Mouse (Mus musculus): ENCODE measurements around the gene Zfp398. TPM values are rescaled to one million over a fixed set of nuclear protein-coding genes. Genes with fewer than 3 reads are reported as not detected.

The Zfp398 gene
- polyA plus RNA-seq, 1 experiment from 2014 or later = 23.1 TPM

- 0 out of 2 replicates have a peak, but pooled peaks cover 7% of the 10 kb centered on the region for H3K36me3 ChIP-seq (ENCODE audit: control insufficient read depth, insufficient read depth, low read length)
- H3K4me3 ChIP-seq (ENCODE audit: low read depth, low read length) = no peak overlapping the region
- no peak overlapping the region for H3K27ac ChIP-seq (ENCODE audit: low read depth, low read length)
- ATAC-seq (ENCODE audit: low read depth) = no peak
- H3K4me2 ChIP-seq (ENCODE audit: low read depth, low read length) = no peak overlapping the region
- no peak overlapping the region for H3K9ac ChIP-seq (replicated peaks; ENCODE audit: low read depth, low read length)
- H3K27me3 ChIP-seq (ENCODE audit: control insufficient read depth, insufficient read depth, low read length) = no peaks in the 10 kb centered on the region
- H3K4me1 ChIP-seq (ENCODE audit: control insufficient read depth, insufficient read depth, low read length) = no peaks in the 10 kb centered on the region
- 90% methylated on average over 5 of the region's 5 CpGs for WGBS
- no peaks in the 10 kb centered on the region for H3K9me3 ChIP-seq (ENCODE audit: control insufficient read depth, low read length)
Observed at GRCm38 (mm10) chr6:47872266-47872665, 36.8 kb downstream of the Zfp398 start.

GRCm38 (mm10) chr6:47877058-47877457, 41.6 kb downstream of the Zfp398 start, which contains the start of gene Zfp282:
Gene Zfp282 (plus strand): TSS chr6:47877204.
- Histone ChIP-seq H3K27me3 (ENCODE audit: control insufficient read depth, insufficient read depth, low read length) (no peaks in the 10 kb centered on the region), H3K4me3 (ENCODE audit: low read depth, low read length) (peak within 1 kb of the TSS; percentile 96), H3K4me1 (ENCODE audit: control insufficient read depth, insufficient read depth, low read length) (peaks cover 14% of the 10 kb centered on the region), H3K9me3 (ENCODE audit: control insufficient read depth, low read length) (no peaks in the 10 kb centered on the region), H3K4me2 (ENCODE audit: low read depth, low read length) (peak within 1 kb of the TSS; percentile 97), H3K36me3 (ENCODE audit: control insufficient read depth, insufficient read depth, low read length) (peaks cover 9% of the 10 kb centered on the region; the same call in 1 of the 2 replicates), H3K27ac (ENCODE audit: low read depth, low read length) (peak within 1 kb of the TSS; percentile 95), H3K9ac (replicated peaks; ENCODE audit: low read depth, low read length) (peak within 1 kb of the TSS; percentile 94)
- 9% methylated on average over 9 of the region's 9 CpGs for WGBS
- ATAC-seq (ENCODE audit: low read depth) = no peak

DNA sequence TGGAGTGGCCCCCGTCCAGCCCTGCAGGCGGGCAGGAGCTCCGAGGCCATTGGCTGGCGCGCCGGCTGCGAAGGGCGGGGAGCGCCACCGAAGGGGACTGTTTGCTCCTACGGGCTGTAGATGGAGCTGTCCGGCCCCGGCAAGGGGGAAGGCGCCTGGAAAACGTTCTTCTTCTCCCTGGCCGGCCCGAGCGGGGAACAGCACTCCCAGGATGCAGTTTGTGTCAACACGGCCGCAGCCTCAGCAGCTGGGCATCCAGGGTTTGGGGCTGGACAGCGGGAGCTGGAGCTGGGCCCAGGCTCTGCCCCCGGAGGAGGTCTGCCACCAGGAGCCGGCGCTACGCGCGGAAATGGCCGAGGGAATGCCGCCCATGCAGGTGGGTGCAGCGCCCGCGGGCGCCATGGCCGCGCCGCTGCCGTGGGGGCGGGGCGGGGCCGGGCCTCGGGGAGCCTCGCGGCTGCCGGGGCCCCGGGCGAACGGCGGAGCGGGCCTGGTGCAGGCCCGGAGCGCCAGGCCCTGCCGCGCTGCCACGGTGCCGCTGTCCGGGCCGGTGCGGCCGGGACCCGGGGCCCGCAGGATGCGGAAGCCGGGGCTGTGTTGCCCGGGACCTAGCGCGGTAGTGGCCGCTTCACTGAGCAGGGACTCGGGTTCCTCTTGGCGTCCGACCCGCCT, 42.1 kb downstream of the Zfp398 start:
- 2% methylated on average over 68 of the region's 71 CpGs for WGBS
- Histone ChIP-seq H3K27me3 (ENCODE audit: control insufficient read depth, insufficient read depth, low read length) (no peaks in the 10 kb centered on the region), H3K36me3 (ENCODE audit: control insufficient read depth, insufficient read depth, low read length) (peaks cover 14% of the 10 kb centered on the region; the same call in 1 of the 2 replicates), H3K9me3 (ENCODE audit: control insufficient read depth, low read length) (no peaks in the 10 kb centered on the region), H3K4me1 (ENCODE audit: control insufficient read depth, insufficient read depth, low read length) (peaks cover 14% of the 10 kb centered on the region), H3K9ac (replicated peaks; ENCODE audit: low read depth, low read length) (peak overlapping the region; percentile 94), H3K4me3 (ENCODE audit: low read depth, low read length) (peak overlapping the region; percentile 96), H3K27ac (ENCODE audit: low read depth, low read length) (peak overlapping the region; percentile 95), H3K4me2 (ENCODE audit: low read depth, low read length) (peak overlapping the region; percentile 97)
- ATAC-seq (ENCODE audit: low read depth) = peak; percentile 98

- H3K27ac ChIP-seq (ENCODE audit: low read depth, low read length) = peak overlapping the region; percentile 95
- no peaks in the 10 kb centered on the region for H3K27me3 ChIP-seq (ENCODE audit: control insufficient read depth, insufficient read depth, low read length)
- H3K36me3 ChIP-seq (ENCODE audit: control insufficient read depth, insufficient read depth, low read length) = peaks cover 15% of the 10 kb centered on the region; the same call in 1 of the 2 replicates
- WGBS = 1% methylated on average over 11 of the region's 11 CpGs
- H3K4me3 ChIP-seq (ENCODE audit: low read depth, low read length) = peak overlapping the region; percentile 96
- no peak; the same call in 1 of the 2 replicates for ATAC-seq (ENCODE audit: low read depth)
- H3K9me3 ChIP-seq (ENCODE audit: control insufficient read depth, low read length) = no peaks in the 10 kb centered on the region
- peaks cover 14% of the 10 kb centered on the region for H3K4me1 ChIP-seq (ENCODE audit: control insufficient read depth, insufficient read depth, low read length)
- H3K9ac ChIP-seq (replicated peaks; ENCODE audit: low read depth, low read length) = peak overlapping the region; percentile 94
- peak overlapping the region; percentile 97 for H3K4me2 ChIP-seq (ENCODE audit: low read depth, low read length)
Observed at GRCm38 (mm10) chr6:47878133-47878514, 42.7 kb downstream of the Zfp398 start.

- H3K27me3 ChIP-seq (ENCODE audit: control insufficient read depth, insufficient read depth, low read length) = no peaks in the 10 kb centered on the region
- H3K36me3 ChIP-seq (ENCODE audit: control insufficient read depth, insufficient read depth, low read length) = peaks cover 20% of the 10 kb centered on the region
- 47% methylated on average over 3 of the region's 3 CpGs for WGBS
- peaks cover 14% of the 10 kb centered on the region for H3K4me1 ChIP-seq (ENCODE audit: control insufficient read depth, insufficient read depth, low read length)
- peak overlapping the region; percentile 94 for H3K9ac ChIP-seq (replicated peaks; ENCODE audit: low read depth, low read length)
- H3K27ac ChIP-seq (ENCODE audit: low read depth, low read length) = peak overlapping the region; percentile 95
- H3K4me3 ChIP-seq (ENCODE audit: low read depth, low read length) = peak overlapping the region; percentile 96
- H3K4me2 ChIP-seq (ENCODE audit: low read depth, low read length) = peak overlapping the region; percentile 97
- H3K9me3 ChIP-seq (ENCODE audit: control insufficient read depth, low read length) = no peaks in the 10 kb centered on the region
- no peak for ATAC-seq (ENCODE audit: low read depth)
Observed at GRCm38 (mm10) chr6:47878593-47878992, 43.1 kb downstream of the Zfp398 start.

DNA sequence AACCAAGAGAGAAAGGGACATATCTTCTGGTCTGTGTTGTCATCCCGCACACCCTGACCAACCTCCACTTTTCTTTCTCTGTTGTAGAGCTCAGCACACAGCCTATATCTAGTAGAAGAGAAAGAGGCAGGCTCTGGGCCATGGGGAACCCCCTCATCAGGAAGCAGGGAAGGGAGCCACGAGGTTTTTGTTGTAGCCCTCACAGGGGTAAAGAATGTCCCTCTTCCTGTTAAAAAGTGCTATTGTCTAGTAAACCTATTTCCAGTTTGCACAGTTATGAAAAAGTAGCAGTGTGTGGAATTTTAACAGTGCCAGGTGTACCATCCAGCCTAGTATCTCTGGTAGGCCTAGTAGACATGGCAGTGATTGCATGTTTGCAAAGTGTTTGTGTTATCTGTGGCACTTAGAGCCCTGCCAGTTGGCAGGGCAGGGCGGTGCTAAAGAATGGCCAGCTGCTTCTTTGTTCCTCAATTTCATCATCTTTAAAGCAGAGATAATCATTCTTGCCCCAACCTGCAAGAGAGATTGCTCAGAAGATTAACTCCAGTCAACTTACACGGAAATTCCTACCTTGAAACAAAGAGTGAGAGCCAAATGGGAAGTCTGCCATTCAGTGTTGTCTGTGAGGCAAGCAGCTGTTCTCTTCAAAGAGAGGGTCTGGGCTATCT, 43.7 kb downstream of the Zfp398 start:
- 73% methylated on average over 4 of the region's 4 CpGs for WGBS
- no peak for ATAC-seq (ENCODE audit: low read depth)
- no peaks in the 10 kb centered on the region for H3K9me3 ChIP-seq (ENCODE audit: control insufficient read depth, low read length)

GRCm38 (mm10) chr6:47880166-47880565, 44.7 kb downstream of the Zfp398 start:
- Histone ChIP-seq H3K4me2 (ENCODE audit: low read depth, low read length) (no peak overlapping the region), H3K36me3 (ENCODE audit: control insufficient read depth, insufficient read depth, low read length) (peaks cover 34% of the 10 kb centered on the region), H3K4me3 (ENCODE audit: low read depth, low read length) (no peak overlapping the region), H3K4me1 (ENCODE audit: control insufficient read depth, insufficient read depth, low read length) (peaks cover 14% of the 10 kb centered on the region), H3K27me3 (ENCODE audit: control insufficient read depth, insufficient read depth, low read length) (no peaks in the 10 kb centered on the region), H3K9ac (replicated peaks; ENCODE audit: low read depth, low read length) (no peak overlapping the region), H3K9me3 (ENCODE audit: control insufficient read depth, low read length) (no peaks in the 10 kb centered on the region), H3K27ac (ENCODE audit: low read depth, low read length) (no peak overlapping the region)
- 96% methylated on average over 10 of the region's 10 CpGs for WGBS
- ATAC-seq (ENCODE audit: low read depth) = no peak

More for the DNA sequence above, 43.7 kb downstream of the Zfp398 start:
- peak overlapping the region; percentile 96 for H3K4me3 ChIP-seq (ENCODE audit: low read depth, low read length)
- peaks cover 26% of the 10 kb centered on the region for H3K36me3 ChIP-seq (ENCODE audit: control insufficient read depth, insufficient read depth, low read length)
- H3K27ac ChIP-seq (ENCODE audit: low read depth, low read length) = no peak overlapping the region
- H3K9ac ChIP-seq (replicated peaks; ENCODE audit: low read depth, low read length) = no peak overlapping the region; the same call in 1 of the 2 replicates
- H3K4me1 ChIP-seq (ENCODE audit: control insufficient read depth, insufficient read depth, low read length) = peaks cover 14% of the 10 kb centered on the region
- H3K4me2 ChIP-seq (ENCODE audit: low read depth, low read length) = peak overlapping the region; percentile 97
- no peaks in the 10 kb centered on the region for H3K27me3 ChIP-seq (ENCODE audit: control insufficient read depth, insufficient read depth, low read length)

- Histone ChIP-seq H3K4me2 (ENCODE audit: low read depth, low read length) (no peak overlapping the region), H3K4me3 (ENCODE audit: low read depth, low read length) (no peak overlapping the region), H3K4me1 (ENCODE audit: control insufficient read depth, insufficient read depth, low read length) (no peaks in the 10 kb centered on the region), H3K36me3 (ENCODE audit: control insufficient read depth, insufficient read depth, low read length) (peaks cover 49% of the 10 kb centered on the region), H3K9me3 (ENCODE audit: control insufficient read depth, low read length) (no peaks in the 10 kb centered on the region), H3K27me3 (ENCODE audit: control insufficient read depth, insufficient read depth, low read length) (no peaks in the 10 kb centered on the region), H3K9ac (replicated peaks; ENCODE audit: low read depth, low read length) (no peak overlapping the region), H3K27ac (ENCODE audit: low read depth, low read length) (no peak overlapping the region)
- WGBS = 92% methylated on average over 8 of the region's 8 CpGs
- ATAC-seq (ENCODE audit: low read depth) = no peak
Observed at GRCm38 (mm10) chr6:47888812-47889383, 53.4 kb downstream of the Zfp398 start.

- Histone ChIP-seq H3K27me3 (ENCODE audit: control insufficient read depth, insufficient read depth, low read length) (no peaks in the 10 kb centered on the region), H3K4me1 (ENCODE audit: control insufficient read depth, insufficient read depth, low read length) (no peaks in the 10 kb centered on the region), H3K27ac (ENCODE audit: low read depth, low read length) (no peak overlapping the region), H3K4me3 (ENCODE audit: low read depth, low read length) (no peak overlapping the region), H3K36me3 (ENCODE audit: control insufficient read depth, insufficient read depth, low read length) (peaks cover 28% of the 10 kb centered on the region), H3K9ac (replicated peaks; ENCODE audit: low read depth, low read length) (no peak overlapping the region), H3K9me3 (ENCODE audit: control insufficient read depth, low read length) (no peaks in the 10 kb centered on the region), H3K4me2 (ENCODE audit: low read depth, low read length) (no peak overlapping the region)
- 96% methylated on average over 6 of the region's 6 CpGs for WGBS
- ATAC-seq (ENCODE audit: low read depth) = no peak
Observed at GRCm38 (mm10) chr6:47899416-47899815, 64.0 kb downstream of the Zfp398 start.
